ENCODE assay signal across 8 mouse cellular contexts in genomic region chr3:101836045-101836444, GRCm38 (mm10). TPM values are rescaled to one million over a fixed set of nuclear protein-coding genes. Genes with fewer than 3 reads are reported as not detected.
A peak's percentile ranks its signal among the peaks of the same experiment; 100 is the strongest.
DNase-seq lines count a peak whose midpoint lies in the region; ATAC-seq and TF ChIP-seq lines count a peak whose summit lies in the region.

No protein-coding gene starts in this region.

- no peaks in the 10 kb centered on the region for H3K36me3 ChIP-seq in ES-E14 (ENCODE audit: control insufficient read depth, insufficient read depth, low read length, poor library complexity, severe bottlenecking)
- no peaks in the 10 kb centered on the region for H3K36me3 ChIP-seq in hindbrain, embryonic 14.5 days (replicated peaks; ENCODE audit: control insufficient read depth, insufficient read depth)
- no peaks in the 10 kb centered on the region for H3K36me3 ChIP-seq in thymus, adult 2 months (ENCODE audit: control insufficient read depth, insufficient read depth, low read length)

- no peak for TF ChIP-seq CTCF in thymus, adult 2 months (IDR thresholded peaks at IDR 0.05; ENCODE audit: borderline replicate concordance, control insufficient read depth, extremely low read depth, insufficient read depth, low read length, poor library complexity)

- H3K4me3 ChIP-seq in ES-E14 (ENCODE audit: insufficient read depth in 1 of 2, low read depth in 1 of 2, low read length in 2 of 2, poor library complexity in 1 of 2, severe bottlenecking in 1 of 2): peak overlapping the region; percentile 13 to 60; a peak in 3 of 4 replicates
- no peak overlapping the region for H3K4me3 ChIP-seq in hindbrain, embryonic 14.5 days (replicated peaks; ENCODE audit: low read length)
- H3K4me3 ChIP-seq in thymus, adult 2 months (ENCODE audit: control insufficient read depth, insufficient read depth, low read length): no peak overlapping the region

- 2% methylated on average over 8 of the region's 8 CpGs for WGBS in hindbrain, embryonic 14.5 days
- 55% methylated on average over 8 of the region's 8 CpGs for WGBS in thymus, adult 2 months

- peak overlapping the region; percentile 56; the same call in 1 of the 2 replicates for H3K9ac ChIP-seq in ES-E14 (ENCODE audit: insufficient read depth, low read depth, low read length, poor library complexity, severe bottlenecking)
- no peak overlapping the region for H3K9ac ChIP-seq in hindbrain, embryonic 14.5 days

- TF ChIP-seq POLR2A in thymus, adult 2 months (IDR thresholded peaks at IDR 0.05; ENCODE audit: control insufficient read depth, extremely low read depth, insufficient read depth, low read length, poor library complexity): no peak

- no peaks in the 10 kb centered on the region for H3K9me3 ChIP-seq in ES-E14 (ENCODE audit: control insufficient read depth, insufficient read depth, low read depth, low read length)
- no peaks in the 10 kb centered on the region for H3K9me3 ChIP-seq in hindbrain, embryonic 14.5 days (ENCODE audit: control insufficient read depth, low read length)

- peaks cover 4 to 12% of the 10 kb centered on the region in 2 experiments; a peak in 1 of 4 replicates for H3K4me1 ChIP-seq in ES-E14 (ENCODE audit: control insufficient read depth in 2 of 2, insufficient read depth in 2 of 2, low read length in 2 of 2, poor library complexity in 1 of 2)
- H3K4me1 ChIP-seq in hindbrain, embryonic 14.5 days (replicated peaks; ENCODE audit: control insufficient read depth, insufficient read depth, low read length): peaks cover 11% of the 10 kb centered on the region
- peaks cover 19% of the 10 kb centered on the region for H3K4me1 ChIP-seq in thymus, adult 2 months (replicated peaks; ENCODE audit: control insufficient read depth, insufficient read depth, low read length)

- no peaks in the 10 kb centered on the region for H3K27me3 ChIP-seq in hindbrain, embryonic 14.5 days (ENCODE audit: control insufficient read depth, insufficient read depth, low read length)
- H3K27me3 ChIP-seq in thymus, adult 2 months (ENCODE audit: control insufficient read depth, insufficient read depth, low read length): no peaks in the 10 kb centered on the region

- H3K4me2 ChIP-seq in hindbrain, embryonic 14.5 days (replicated peaks): peak overlapping the region; percentile 42

- in situ Hi-C loops in ES-E14 (cut with MboI; ENCODE audit: low sequenced_read_pairs in 2 of 2, unreplicated experiment in 2 of 2): no loop called here

- peak; percentile 89 for ATAC-seq in hindbrain, embryonic 14.5 days (ENCODE audit: low FRiP score)

- H3K27ac ChIP-seq in ES-E14 (ENCODE audit: insufficient read depth, low read depth, low read length, poor library complexity, severe bottlenecking): no peak overlapping the region
- no peak overlapping the region for H3K27ac ChIP-seq in hindbrain, embryonic 14.5 days
- no peak overlapping the region for H3K27ac ChIP-seq in thymus, adult 2 months (ENCODE audit: control insufficient read depth, insufficient read depth, low read length)

- DNase-seq in ES-E14 (ENCODE audit: low read depth, low spot score): peak; percentile 91
- DNase-seq in embryo, embryonic 10.5 days (ENCODE audit: low spot score): peak; percentile 92
- peak; percentile 27 to 34 for DNase-seq in gastrocnemius, adult 8-10 months (ENCODE audit: low spot score in 2 of 2)
- peak; percentile 59 for DNase-seq in hindbrain, embryonic 14.5 days (ENCODE audit: low spot score)
- DNase-seq in left cerebral cortex, adult 18-20 months (ENCODE audit: low spot score in 2 of 2): peak; percentile 72 to 82
- DNase-seq in lung, postnatal 25 days (ENCODE audit: low spot score): peak; percentile 83
- peak; percentile 60 to 80 for DNase-seq in right cerebral cortex, adult 2 months (ENCODE audit: low spot score in 2 of 2)
- DNase-seq in thymus, adult 2 months: no peak

TF ChIP-seq in ES-E14, 5 proteins besides CTCF, POLR2A, EP300 and RAD21:
- TF ChIP-seq CHD2 (IDR thresholded peaks at IDR 0.05; ENCODE audit: low read depth, low read length): no peak
- no peak for TF ChIP-seq ZC3H11A (IDR thresholded peaks at IDR 0.05; ENCODE audit: borderline replicate concordance, low read depth, low read length)
- TF ChIP-seq HCFC1 (IDR thresholded peaks at IDR 0.05; ENCODE audit: borderline replicate concordance, insufficient read depth, low read length): no peak
- TF ChIP-seq MAFK (IDR thresholded peaks at IDR 0.05; ENCODE audit: insufficient read depth, low read depth, low read length): no peak
- no peak for TF ChIP-seq ZNF384 (IDR thresholded peaks at IDR 0.05; ENCODE audit: low read depth, low read length)

RNA-seq across cellular contexts. Expression of gene Mab21l3, which starts 12.7 kb away (rescaled TPM):
- 1.9 and 2.7 TPM in 2 replicates for total RNA-seq in ES-E14 (2012; rRNA removed)
- not detected for total RNA-seq in gastrocnemius, adult 8-10 months (2022)
- 0.08 and 0.12 TPM in 2 replicates for polyA plus RNA-seq in hindbrain, embryonic 14.5 days (2014; fragmentation: Nextera tagmentation; extraction: Ambion mirVana)
- total RNA-seq in left cerebral cortex, adult 18-20 months (2021): under 1 TPM; 0.23 to 0.30 TPM
- 3.6 and 4.0 TPM in 2 replicates for polyA plus RNA-seq in thymus, adult 2 months (2012; rRNA removed)

Comparison
In these comparisons a context has a peak if more than half of its experiments do, and no peak if none do; other contexts are left out.
1. H3K4me3 ChIP-seq: peak in ES-E14 (2 of 2); none in hindbrain, embryonic 14.5 days (single experiment) and thymus, adult 2 months (single experiment).